Mouse (Mus musculus) megakaryocyte, embryonic 14.5 days (primary cell): ENCODE data around the gene Odf4. TPM values are rescaled to one million over a fixed set of nuclear protein-coding genes. Genes with fewer than 3 reads are reported as not detected.
"Not testable (repeated sequence)": the region's sequence is repeated elsewhere in the genome, so short reads cannot be mapped to it uniquely, and the experiment has no call there.

Experiments used
- H3K27me3 ChIP-seq: replicated peaks from 2 replicates; pipeline ENCODE3; 2012; ENCODE audit warnings: inconsistent platforms
- H3K36me3 ChIP-seq: replicated peaks from 2 replicates; pipeline ENCODE3; 2012; ENCODE audit warnings: low read length, inconsistent platforms, mixed read lengths
- H3K4me1 ChIP-seq: 2 replicates; pipeline ENCODE4 v1.6.1; 2012; ENCODE audit warnings: inconsistent platforms
- H3K4me3 ChIP-seq: replicated peaks from 2 replicates; pipeline ENCODE3; 2012; ENCODE audit warnings: moderate library complexity, mild to moderate bottlenecking, inconsistent platforms
- H3K9me3 ChIP-seq: 2 replicates; pipeline ENCODE4 v1.6.1; 2012; ENCODE audit warnings: inconsistent platforms
- FLI1 ChIP-seq: IDR thresholded peaks from 2 replicates; pipeline ENCODE4 v1.6.1; 2012; ENCODE audit warnings: low read length, inconsistent platforms, mixed read lengths
- GATA1 ChIP-seq: IDR thresholded peaks from 3 replicates; pipeline ENCODE4 v1.6.1; 2012; ENCODE audit warnings: mixed read lengths, low read length, inconsistent platforms, borderline replicate concordance
- polyA plus RNA-seq: library from polyadenylated mRNA; stranded (reverse); fragments of >175 nt; gene quantifications from 2 replicates; pipeline ENCODE4 v1.2.3, GENCODE M21; 2012; ENCODE audit warnings: low replicate concordance; ENCODE audit not compliant: insufficient read depth

Gene Odf4
- polyA plus RNA-seq, result not detected in 2 replicates

GRCm38 (mm10) chr11:68926981-68927380, at the start of gene Odf4:
Odf4 (minus strand) TSS chr11:68927081.
- Histone ChIP-seq H3K4me1 (peaks cover 5% of the 10 kb centered on the region; the same call in 1 of the 2 replicates), H3K9me3 (no peaks in the 10 kb centered on the region), H3K36me3 (no peaks in the 10 kb centered on the region), H3K4me3 (no peak within 1 kb of the TSS), H3K27me3 (peaks cover 33% of the 10 kb centered on the region)
- TF ChIP-seq FLI1 (no peak), GATA1 (no peak)

GRCm38 (mm10) chr11:68975601-68976000, 48.7 kb upstream of the Odf4 start:
- no peak overlapping the region for H3K4me3 ChIP-seq
- no peaks in the 10 kb centered on the region for H3K9me3 ChIP-seq
- peaks cover 46% of the 10 kb centered on the region for H3K4me1 ChIP-seq
- TF ChIP-seq GATA1 (no peak), FLI1 (no peak)
- peaks cover 6% of the 10 kb centered on the region for H3K27me3 ChIP-seq
- no peaks in the 10 kb centered on the region for H3K36me3 ChIP-seq

GRCm38 (mm10) chr11:68975085-68975484, 48.2 kb upstream of the Odf4 start, which contains the start of gene Rangrf:
Rangrf (minus strand) TSS chr11:68975185.
- peaks cover 45% of the 10 kb centered on the region for H3K4me1 ChIP-seq
- no peaks in the 10 kb centered on the region for H3K36me3 ChIP-seq
- peaks cover 6% of the 10 kb centered on the region for H3K27me3 ChIP-seq
- no peaks in the 10 kb centered on the region for H3K9me3 ChIP-seq
- TF ChIP-seq FLI1 (no peak), GATA1 (no peak)
- H3K4me3 ChIP-seq, result peak within 1 kb of the TSS; percentile 88

DNA sequence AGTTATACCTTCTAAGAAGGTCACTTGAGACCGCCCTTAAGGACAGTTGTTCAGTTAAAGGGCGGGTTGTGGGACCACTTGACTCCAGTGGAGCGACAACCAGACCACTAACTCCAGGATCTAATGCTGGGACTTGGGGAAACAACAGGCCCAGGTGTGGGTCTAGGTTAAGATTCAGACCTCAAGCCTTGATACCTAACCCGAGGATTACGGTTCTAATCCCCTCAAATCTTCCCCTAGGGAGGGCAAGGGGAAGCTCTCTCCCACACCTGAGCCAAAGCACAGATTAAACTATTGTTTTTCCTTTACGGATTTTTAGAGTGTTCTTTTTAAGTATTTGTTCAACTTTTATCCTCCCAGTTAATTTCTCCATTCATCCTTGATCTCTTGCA, 47.2 kb upstream of the Odf4 start:
- Histone ChIP-seq H3K9me3 (no peaks in the 10 kb centered on the region), H3K4me3 (peak overlapping the region; percentile 88), H3K36me3 (no peaks in the 10 kb centered on the region), H3K4me1 (peaks cover 42% of the 10 kb centered on the region), H3K27me3 (peaks cover 9% of the 10 kb centered on the region)
- no peak for TF ChIP-seq GATA1
- TF ChIP-seq FLI1, result no peak

DNA sequence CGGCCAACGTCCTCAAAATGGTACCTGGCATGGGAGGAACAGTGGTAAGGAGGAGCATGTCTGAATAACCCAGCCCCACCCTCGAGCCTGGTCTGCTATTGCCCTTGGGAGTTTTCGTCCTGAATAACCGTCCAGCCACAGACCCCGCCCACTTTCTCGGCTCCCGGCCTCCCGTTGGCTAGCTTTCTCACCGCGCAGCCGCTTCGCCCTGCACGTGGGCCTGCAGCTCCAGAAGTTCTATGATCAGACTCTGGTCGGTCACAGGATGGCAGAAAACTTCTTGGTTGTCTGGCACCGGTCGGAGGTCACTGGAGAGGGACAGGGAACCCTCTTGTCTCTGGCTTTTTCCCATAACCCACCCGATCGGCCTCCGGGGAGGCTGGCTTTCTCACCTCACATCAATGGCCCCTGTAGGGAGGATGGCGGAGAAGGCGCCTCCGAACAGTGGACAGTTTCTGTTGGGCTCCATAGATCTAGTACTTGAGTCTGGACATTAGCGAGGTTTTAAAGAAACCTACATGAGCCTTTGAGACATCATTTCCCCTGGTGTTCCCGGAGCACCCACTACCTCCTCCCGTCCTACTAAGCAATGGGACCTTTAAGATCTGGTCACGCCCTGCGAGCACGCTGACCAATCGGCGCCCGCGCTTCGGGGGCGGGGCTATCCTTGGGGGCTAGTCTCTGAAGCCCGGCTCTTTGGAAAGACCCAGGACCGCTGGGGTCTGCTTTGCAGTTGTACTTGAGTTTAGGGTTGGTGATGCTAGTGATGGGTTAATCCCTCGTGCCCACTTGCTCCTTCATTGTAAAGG, 46.6 kb upstream of the Odf4 start:
- not testable (repeated sequence) for H3K27me3 ChIP-seq, H3K36me3 ChIP-seq, H3K9me3 ChIP-seq
- Histone ChIP-seq H3K4me1 (peaks cover 42% of the 10 kb centered on the region), H3K4me3 (peak overlapping the region; percentile 90)

DNA sequence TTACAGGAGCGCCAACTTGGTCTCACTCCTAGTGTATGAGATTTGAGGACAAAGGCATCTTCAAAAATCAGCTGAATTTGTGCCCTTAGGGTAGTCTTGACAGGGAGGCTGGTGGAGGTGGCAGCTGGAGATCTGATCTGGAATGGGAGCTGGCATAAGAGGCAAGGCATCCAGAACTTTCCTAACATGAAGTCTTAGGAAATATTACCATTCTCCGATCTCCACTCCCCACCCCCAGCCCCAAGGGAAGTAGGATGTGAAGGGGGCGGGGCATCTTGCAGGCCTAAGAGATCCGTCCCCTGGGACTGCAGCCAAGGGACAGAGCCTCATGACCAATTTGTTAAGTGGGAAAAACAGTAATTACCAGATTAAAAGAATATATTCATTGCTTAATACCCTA, 43.4 kb upstream of the Odf4 start:
- Histone ChIP-seq H3K4me3 (no peak overlapping the region), H3K36me3 (no peaks in the 10 kb centered on the region), H3K27me3 (peaks cover 9% of the 10 kb centered on the region), H3K9me3 (no peaks in the 10 kb centered on the region), H3K4me1 (peaks cover 62% of the 10 kb centered on the region)
- TF ChIP-seq FLI1 (no peak), GATA1 (no peak)

DNA sequence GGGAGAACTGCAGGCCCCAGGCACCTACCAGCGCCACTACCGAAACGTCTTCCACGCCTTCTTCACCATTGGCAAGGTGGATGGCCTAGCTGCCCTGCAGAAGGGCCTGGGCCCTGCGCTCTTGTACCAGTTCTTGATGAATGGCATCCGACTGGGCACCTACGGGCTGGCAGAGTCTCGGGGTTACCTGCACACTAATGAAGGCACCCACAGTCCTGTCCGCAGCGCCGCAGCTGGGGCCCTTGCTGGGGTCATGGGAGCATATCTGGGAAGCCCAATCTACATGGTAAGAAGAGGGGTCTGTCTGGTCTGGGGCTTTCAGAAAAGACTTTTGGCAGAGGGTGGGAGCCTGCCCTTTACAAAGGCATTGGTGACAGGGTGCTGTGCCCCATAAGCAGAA, 41.9 kb upstream of the Odf4 start:
- no peaks in the 10 kb centered on the region for H3K9me3 ChIP-seq
- peak overlapping the region; percentile 94 for H3K4me3 ChIP-seq
- no peaks in the 10 kb centered on the region for H3K36me3 ChIP-seq
- H3K27me3 ChIP-seq, result peaks cover 2% of the 10 kb centered on the region
- peaks cover 58% of the 10 kb centered on the region for H3K4me1 ChIP-seq
- no peak for TF ChIP-seq GATA1
- TF ChIP-seq FLI1, result no peak

- Histone ChIP-seq H3K36me3 (no peaks in the 10 kb centered on the region), H3K4me3 (peak within 1 kb of the TSS; percentile 94), H3K4me1 (peaks cover 54% of the 10 kb centered on the region), H3K27me3 (peaks cover 2% of the 10 kb centered on the region), H3K9me3 (no peaks in the 10 kb centered on the region)
- TF ChIP-seq FLI1, result no peak
- no peak for TF ChIP-seq GATA1
Measured at GRCm38 (mm10) chr11:68967337-68968282, 40.7 kb upstream of the Odf4 start, which contains the start of gene Slc25a35. Slc25a35 (plus strand) TSS chr11:68968131.

- peaks cover 51% of the 10 kb centered on the region for H3K4me1 ChIP-seq
- TF ChIP-seq GATA1 (no peak), FLI1 (no peak)
- peaks cover 3% of the 10 kb centered on the region for H3K27me3 ChIP-seq
- H3K36me3 ChIP-seq, result no peaks in the 10 kb centered on the region
- no peaks in the 10 kb centered on the region for H3K9me3 ChIP-seq
- no peak overlapping the region for H3K4me3 ChIP-seq
Measured at GRCm38 (mm10) chr11:68966554-68966953, 39.7 kb upstream of the Odf4 start.

DNA sequence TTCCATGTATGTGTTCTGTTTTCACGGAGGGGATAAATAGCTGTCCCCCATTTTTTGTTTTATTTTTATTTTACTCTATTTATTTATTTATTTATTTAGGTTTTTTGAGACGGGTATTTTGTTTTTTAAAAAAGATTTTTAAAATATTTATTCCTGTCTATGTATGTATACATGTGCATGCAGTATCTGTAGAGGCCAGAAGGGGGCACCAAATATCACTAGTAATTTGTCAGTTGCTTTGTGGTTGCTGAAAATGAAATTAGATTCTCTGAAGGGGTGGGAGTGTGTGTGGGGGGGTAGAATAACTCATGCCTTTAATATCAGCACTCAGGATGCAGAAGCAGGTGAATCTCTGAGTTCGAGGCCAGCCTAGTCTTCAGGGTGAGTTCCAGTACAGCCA, 39.0 kb upstream of the Odf4 start:
- H3K4me3 ChIP-seq, result peak overlapping the region; percentile 18
- H3K27me3 ChIP-seq, result peaks cover 7% of the 10 kb centered on the region
- no peak for TF ChIP-seq FLI1
- no peak for TF ChIP-seq GATA1
- H3K36me3 ChIP-seq, result no peaks in the 10 kb centered on the region
- H3K4me1 ChIP-seq, result peaks cover 48% of the 10 kb centered on the region
- H3K9me3 ChIP-seq, result no peaks in the 10 kb centered on the region
